Mouse (Mus musculus) left cerebral cortex, adult 2 months (tissue): ENCODE data around the gene Pcgf3. TPM values are rescaled to one million over a fixed set of nuclear protein-coding genes. Genes with fewer than 3 reads are reported as not detected.
A peak's percentile ranks its signal among the peaks of the same experiment; 100 is the strongest.
"Not testable (repeated sequence)": the region's sequence is repeated elsewhere in the genome, so short reads cannot be mapped to it uniquely, and the experiment has no call there.

Experiments
- DNase-seq, 2 experiments: peaks; one replicate each; pipeline ENCODE4 v3.0.0; 2021 to 2022; ENCODE audit warnings: low spot score in 2 of 2, mixed read lengths in 1 of 2; ENCODE audit errors: extremely low spot score in 1 of 2
- H3K27ac ChIP-seq: fragments of 200-600 bp; 2 replicates; pipeline ENCODE4 v1.8.1; 2022
- H3K4me3 ChIP-seq: fragments of 200-600 bp; 2 replicates; pipeline ENCODE4 v1.8.1; 2022
- CTCF ChIP-seq: fragments of 200-600 bp; IDR thresholded peaks from 2 replicates; pipeline ENCODE4 v1.8.1; 2022; ENCODE audit warnings: antibody characterized with exemption, mild to moderate bottlenecking, moderate library complexity
- intact Hi-C: fragments of 180-260 bp; cut with DNase I; formaldehyde crosslinking; loops from one replicate; pipeline ENCODE4 v1.15.1; 2025
- total RNA-seq, 2 experiments: library from RNA; stranded (reverse); gene quantifications; 2 replicates each; pipeline ENCODE4 v1.2.3; 2021

Gene Pcgf3
- total RNA-seq, 2 experiments from 2014 or later, result 46.6 to 47.3 TPM

GRCm38 (mm10) chr5:108475977-108476376 is 14.9 kb downstream of the Pcgf3 start:
- intact Hi-C loops, result no loop called here
- no peak for TF ChIP-seq CTCF
- DNase-seq, result no peak
- Histone ChIP-seq H3K4me3 (no peak overlapping the region), H3K27ac (no peak overlapping the region)

GRCm38 (mm10) chr5:108483006-108483405 is 22.0 kb downstream of the Pcgf3 start:
- Histone ChIP-seq H3K4me3 (no peak overlapping the region), H3K27ac (no peak overlapping the region)
- DNase-seq, result no peak
- intact Hi-C loops, result no loop called here
- TF ChIP-seq CTCF, result no peak

GRCm38 (mm10) chr5:108485239-108485638 is 24.2 kb downstream of the Pcgf3 start:
- intact Hi-C loops, result no loop called here
- H3K27ac ChIP-seq, result no peak overlapping the region
- TF ChIP-seq CTCF, result peak; percentile 71
- no peak overlapping the region for H3K4me3 ChIP-seq
- no peak for DNase-seq

GRCm38 (mm10) chr5:108486148-108486547 is 25.1 kb downstream of the Pcgf3 start:
- intact Hi-C loops, H3K4me3 ChIP-seq: not testable (repeated sequence)

GRCm38 (mm10) chr5:108501573-108501972 is 40.5 kb downstream of the Pcgf3 start:
- no peak overlapping the region for H3K27ac ChIP-seq
- no peak for DNase-seq
- no peak overlapping the region for H3K4me3 ChIP-seq
- no peak for TF ChIP-seq CTCF
- intact Hi-C loops, result no loop called here

More at GRCm38 (mm10) chr5:108486148-108486547, 25.1 kb downstream of the Pcgf3 start:
- H3K27ac ChIP-seq, DNase-seq: not testable (repeated sequence)

- H3K4me3 ChIP-seq, result no peak overlapping the region
- no peak for TF ChIP-seq CTCF
- intact Hi-C loops, result no loop called here
- no peak for DNase-seq
- no peak overlapping the region for H3K27ac ChIP-seq
These were observed 41.3 kb downstream of the Pcgf3 start for GRCm38 (mm10) chr5:108502286-108502685.

GRCm38 (mm10) chr5:108515581-108516361 is 54.7 kb downstream of the Pcgf3 start:
- no peak overlapping the region for H3K4me3 ChIP-seq
- intact Hi-C loops, result no loop called here
- H3K27ac ChIP-seq, result no peak overlapping the region
- DNase-seq, result no peak
- no peak for TF ChIP-seq CTCF

- Histone ChIP-seq H3K27ac (no peak overlapping the region), H3K4me3 (no peak overlapping the region)
- TF ChIP-seq CTCF, result no peak
- no peak for DNase-seq
- intact Hi-C loops, result no loop called here
These were observed 55.6 kb downstream of the Pcgf3 start for GRCm38 (mm10) chr5:108516655-108517054.

- Histone ChIP-seq H3K4me3 (no peak overlapping the region), H3K27ac (no peak overlapping the region)
- no peak for TF ChIP-seq CTCF
- intact Hi-C loops, result no loop called here
- no peak for DNase-seq
These were observed 57.3 kb downstream of the Pcgf3 start for GRCm38 (mm10) chr5:108518106-108518885.

- DNase-seq, result no peak
- no peak for TF ChIP-seq CTCF
- Histone ChIP-seq H3K4me3 (no peak overlapping the region), H3K27ac (no peak overlapping the region)
- intact Hi-C loops, result no loop called here
These were observed 57.9 kb downstream of the Pcgf3 start for GRCm38 (mm10) chr5:108518951-108519350.

GRCm38 (mm10) chr5:108520153-108520552 is 59.1 kb downstream of the Pcgf3 start:
- no peak for DNase-seq
- TF ChIP-seq CTCF, result no peak
- H3K27ac ChIP-seq, result no peak overlapping the region
- intact Hi-C loops, result no loop called here
- no peak overlapping the region for H3K4me3 ChIP-seq

GRCm38 (mm10) chr5:108521016-108521415 is 60.0 kb downstream of the Pcgf3 start:
- no peak for TF ChIP-seq CTCF
- no peak overlapping the region for H3K27ac ChIP-seq
- no peak overlapping the region for H3K4me3 ChIP-seq
- intact Hi-C loops, result no loop called here
- DNase-seq, result no peak
